Mouse (Mus musculus): Measurements from ENCODE around the gene Fbln1.
A peak's percentile ranks its signal among the peaks of the same experiment; 100 is the strongest.

Fbln1 gene

GRCm38 (mm10) chr15:85205792-85206702 is at the start of gene Fbln1:
Fbln1 (plus strand) TSS chr15:85205949.
- DNase-seq (ENCODE audit: low read depth) = peak; percentile 36

GRCm38 (mm10) chr15:85156198-85156597 is 49.6 kb upstream of the Fbln1 start:
- DNase-seq (ENCODE audit: low read depth) = no peak

- no peak for DNase-seq (ENCODE audit: low read depth)
These were observed 44.3 kb upstream of the Fbln1 start for GRCm38 (mm10) chr15:85161416-85161815.

GRCm38 (mm10) chr15:85162693-85163663 is 42.8 kb upstream of the Fbln1 start:
- DNase-seq (ENCODE audit: low read depth) = peak; percentile 68

GRCm38 (mm10) chr15:85166433-85166933 is 39.3 kb upstream of the Fbln1 start:
- DNase-seq (ENCODE audit: low read depth) = peak; percentile 40

- no peak for DNase-seq (ENCODE audit: low read depth)
These were observed 38.6 kb upstream of the Fbln1 start for GRCm38 (mm10) chr15:85167086-85167679.

- no peak for DNase-seq (ENCODE audit: low read depth)
These were observed 33.7 kb upstream of the Fbln1 start for GRCm38 (mm10) chr15:85172054-85172453.

GRCm38 (mm10) chr15:85173425-85173824 is 32.3 kb upstream of the Fbln1 start:
- DNase-seq (ENCODE audit: low read depth) = no peak

GRCm38 (mm10) chr15:85174060-85174459 is 31.7 kb upstream of the Fbln1 start:
- DNase-seq (ENCODE audit: low read depth) = no peak

GRCm38 (mm10) chr15:85177576-85177975 is 28.2 kb upstream of the Fbln1 start:
- peak; percentile 83 for DNase-seq (ENCODE audit: low read depth)

- no peak for DNase-seq (ENCODE audit: low read depth)
These were observed 27.6 kb upstream of the Fbln1 start for GRCm38 (mm10) chr15:85178172-85178571.

GRCm38 (mm10) chr15:85179528-85180180 is 26.1 kb upstream of the Fbln1 start:
- DNase-seq (ENCODE audit: low read depth) = peak; percentile 30

- DNase-seq (ENCODE audit: low read depth) = no peak
These were observed 25.4 kb upstream of the Fbln1 start for GRCm38 (mm10) chr15:85180368-85180767.

- no peak for DNase-seq (ENCODE audit: low read depth)
These were observed 23.7 kb upstream of the Fbln1 start for GRCm38 (mm10) chr15:85182063-85182462.

GRCm38 (mm10) chr15:85186916-85187315 is 18.8 kb upstream of the Fbln1 start:
- peak; percentile 16 for DNase-seq (ENCODE audit: low read depth)

GRCm38 (mm10) chr15:85188167-85188778 is 17.5 kb upstream of the Fbln1 start:
- peak; percentile 6 for DNase-seq (ENCODE audit: low read depth)

- DNase-seq (ENCODE audit: low read depth) = no peak
These were observed 5.1 kb upstream of the Fbln1 start for GRCm38 (mm10) chr15:85200446-85201289.

- DNase-seq (ENCODE audit: low read depth) = no peak
These were observed 3.5 kb upstream of the Fbln1 start for GRCm38 (mm10) chr15:85202199-85202598.

- peak; percentile 62 for DNase-seq (ENCODE audit: low read depth)
These were observed 3.0 kb upstream of the Fbln1 start for GRCm38 (mm10) chr15:85202787-85203186.

GRCm38 (mm10) chr15:85204383-85204782 is 1.4 kb upstream of the Fbln1 start:
- no peak for DNase-seq (ENCODE audit: low read depth)

Data from NIH3T3 (cell line).